Mouse (Mus musculus) heart, adult 2 months (tissue): ENCODE data around the gene Slc16a14.
"Not testable (repeated sequence)": the region's sequence is repeated elsewhere in the genome, so short reads cannot be mapped to it uniquely, and the experiment has no call there.

Experiments used
- CTCF ChIP-seq: fragments of 200-600 bp; IDR thresholded peaks from 2 replicates; pipeline ENCODE4 v1.8.1; 2022; ENCODE audit warnings: antibody characterized with exemption, mild to moderate bottlenecking, moderate library complexity
- EP300 ChIP-seq: fragments of 200-500 bp; IDR thresholded peaks from 2 replicates; pipeline ENCODE4 v1.6.1; 2011; ENCODE audit warnings: low read depth, low read length, control low read depth; ENCODE audit not compliant: insufficient read depth
- POLR2A ChIP-seq: fragments of 200-500 bp; IDR thresholded peaks from 2 replicates; pipeline ENCODE4 v1.6.1; 2011; ENCODE audit warnings: mild to moderate bottlenecking, low read depth, low read length, control low read depth; ENCODE audit not compliant: insufficient read depth

DNA sequence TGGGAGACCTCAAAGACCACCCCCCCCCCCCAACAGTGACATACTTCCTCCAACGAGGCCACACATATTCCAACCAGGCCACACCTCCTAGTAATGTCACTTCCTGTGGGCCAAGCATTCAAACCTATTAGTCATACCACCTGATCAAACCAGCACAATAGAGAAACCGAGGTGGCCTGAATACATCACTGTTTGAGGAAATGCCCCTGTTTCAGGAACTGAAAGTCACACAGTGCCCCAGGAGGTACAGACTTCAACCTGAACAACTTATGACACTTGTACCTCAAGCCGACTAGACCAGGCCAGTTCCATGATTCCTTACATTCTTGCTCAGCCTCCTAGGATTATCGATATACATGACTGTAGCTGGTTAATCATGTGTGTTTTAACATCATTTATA is 22.8 kb upstream of the Slc16a14 start:
- not testable (repeated sequence) for TF ChIP-seq POLR2A, CTCF, EP300
